Mouse (Mus musculus) CH12.LX (cell line): ENCODE measurements around the gene Ercc5. TPM values are rescaled to one million over a fixed set of nuclear protein-coding genes. Genes with fewer than 3 reads are reported as not detected.

Experiments used
- DNase-seq: peaks from one replicate; pipeline ENCODE4 v3.0.0-alpha.2; 2013; ENCODE audit errors: extremely low read depth
- H3K27ac ChIP-seq: 2 replicates; pipeline ENCODE4 v1.5.1; 2012; ENCODE audit warnings: low read depth, mild to moderate bottlenecking, control low read depth, moderate library complexity; ENCODE audit not compliant: insufficient read depth
- H3K27me3 ChIP-seq: replicated peaks from 2 replicates; pipeline ENCODE3; 2012; ENCODE audit warnings: inconsistent platforms
- H3K36me3 ChIP-seq, 2 experiments: replicated peaks in 1 of 2; 2 replicates each; pipeline versions ENCODE3 to v1.6.1; 2012; ENCODE audit warnings: inconsistent platforms in 1 of 2, low read length in 1 of 2, mild to moderate bottlenecking in 1 of 2, mixed read lengths in 1 of 2, moderate library complexity in 1 of 2; ENCODE audit not compliant: control insufficient read depth in 1 of 2, insufficient read depth in 1 of 2
- H3K4me1 ChIP-seq, 2 experiments: 2 replicates each; pipeline ENCODE4 v1.6.1; 2012; ENCODE audit warnings: inconsistent platforms in 1 of 2, moderate library complexity in 1 of 2; ENCODE audit not compliant: insufficient read depth in 2 of 2, control insufficient read depth in 1 of 2
- H3K4me2 ChIP-seq: 2 replicates; pipeline ENCODE4 v1.6.1; 2012; ENCODE audit warnings: low read depth, mild to moderate bottlenecking, control low read depth; ENCODE audit not compliant: poor library complexity, insufficient read depth, severe bottlenecking
- H3K4me3 ChIP-seq, 3 experiments: fragments of 150-350 bp in 1 of 3; sonication (generic) in 1 of 3; replicated peaks in 1 of 3; 2 replicates each; pipeline versions ENCODE3 to v1.5.1; 2011 to 2012; ENCODE audit warnings: low read depth in 2 of 3, low read length in 2 of 3, mild to moderate bottlenecking in 2 of 3, moderate library complexity in 2 of 3, control low read depth in 1 of 3, improper control_type of control experiment in 1 of 3, inconsistent platforms in 1 of 3, mixed read lengths in 1 of 3; ENCODE audit not compliant: poor library complexity in 1 of 3
- H3K79me2 ChIP-seq: replicated peaks from 2 replicates; pipeline ENCODE4 v1.6.1; 2012; ENCODE audit warnings: mild to moderate bottlenecking, moderate library complexity; ENCODE audit not compliant: control insufficient read depth, poor library complexity, insufficient read depth, severe bottlenecking; ENCODE audit errors: extremely low read depth
- H3K9ac ChIP-seq: 2 replicates; pipeline ENCODE4 v1.6.1; 2012; ENCODE audit warnings: low read depth, mild to moderate bottlenecking, control low read depth, moderate library complexity; ENCODE audit not compliant: insufficient read depth
- H3K9me3 ChIP-seq: replicated peaks from 2 replicates; pipeline ENCODE3; 2012; ENCODE audit warnings: low read length, inconsistent platforms, mixed read lengths
- CHD1 ChIP-seq: IDR thresholded peaks from 2 replicates; pipeline ENCODE4 v1.6.1; 2012; ENCODE audit warnings: low read depth, low read length, improper control_type of control experiment, inconsistent platforms
- CHD2 ChIP-seq: IDR thresholded peaks from 2 replicates; pipeline ENCODE4 v1.6.1; 2011; ENCODE audit warnings: low read length, improper control_type of control experiment
- CTCF ChIP-seq, 2 experiments: IDR thresholded peaks in 1 of 2; conservative IDR thresholded peaks in 1 of 2; 2 replicates each; pipeline ENCODE4 v1.5.1; 2011 to 2012; ENCODE audit warnings: low read depth in 2 of 2, low read length in 2 of 2, improper control_type of control experiment in 1 of 2, inconsistent platforms in 1 of 2, mild to moderate bottlenecking in 1 of 2, moderate library complexity in 1 of 2
- EP300 ChIP-seq: IDR thresholded peaks from 2 replicates; pipeline ENCODE4 v1.6.1; 2011; ENCODE audit warnings: low read length, improper control_type of control experiment
- ETS1 ChIP-seq: conservative IDR thresholded peaks from 2 replicates; pipeline ENCODE4 v1.6.1; 2012; ENCODE audit warnings: low read depth, mild to moderate bottlenecking, inconsistent platforms, low read length, improper control_type of control experiment, moderate library complexity
- GABPA ChIP-seq: IDR thresholded peaks from 2 replicates; pipeline ENCODE4 v1.6.1; 2012; ENCODE audit warnings: low read depth, low read length, improper control_type of control experiment, inconsistent platforms; ENCODE audit not compliant: insufficient replicate concordance
- HCFC1 ChIP-seq: IDR thresholded peaks from 2 replicates; pipeline ENCODE4 v1.6.1; 2012; ENCODE audit warnings: low read depth, mild to moderate bottlenecking, inconsistent platforms, low read length, improper control_type of control experiment
- JUN ChIP-seq: IDR thresholded peaks from 2 replicates; pipeline ENCODE4 v1.6.1; 2011; ENCODE audit warnings: low read depth, mild to moderate bottlenecking, low read length, improper control_type of control experiment, moderate library complexity; ENCODE audit not compliant: insufficient read depth
- JUND ChIP-seq: conservative IDR thresholded peaks from 2 replicates; pipeline ENCODE4 v1.6.1; 2011; ENCODE audit warnings: low read depth, low read length, improper control_type of control experiment
- KAT2A ChIP-seq: IDR thresholded peaks from 2 replicates; pipeline ENCODE4 v1.6.1; 2012; ENCODE audit warnings: low read length, improper control_type of control experiment, inconsistent platforms; ENCODE audit not compliant: insufficient replicate concordance
- MAZ ChIP-seq: IDR thresholded peaks from 2 replicates; pipeline ENCODE4 v1.6.1; 2012; ENCODE audit warnings: low read depth, mild to moderate bottlenecking, inconsistent platforms, low read length, improper control_type of control experiment, moderate library complexity
- MXI1 ChIP-seq: IDR thresholded peaks from 2 replicates; pipeline ENCODE4 v1.6.1; 2011; ENCODE audit warnings: mild to moderate bottlenecking, low read depth, low read length, improper control_type of control experiment
- MYC ChIP-seq: IDR thresholded peaks from 2 replicates; pipeline ENCODE4 v1.6.1; 2011; ENCODE audit warnings: low read depth, mild to moderate bottlenecking, improper control_type of control experiment, low read length
- PAX5 ChIP-seq: IDR thresholded peaks from 2 replicates; pipeline ENCODE4 v1.6.1; 2012; ENCODE audit warnings: low read length, inconsistent platforms, mixed read lengths
- POLR2A ChIP-seq: IDR thresholded peaks from 2 replicates; pipeline ENCODE4 v1.6.1; 2011; ENCODE audit warnings: low read depth, mild to moderate bottlenecking, improper control_type of control experiment, low read length
- RAD21 ChIP-seq: IDR thresholded peaks from 2 replicates; pipeline ENCODE4 v1.6.1; 2011; ENCODE audit warnings: low read depth, mild to moderate bottlenecking, low read length, improper control_type of control experiment, moderate library complexity
- SMC3 ChIP-seq: IDR thresholded peaks from 2 replicates; pipeline ENCODE4 v1.6.1; 2011; ENCODE audit warnings: low read depth, low read length, improper control_type of control experiment
- USF2 ChIP-seq: conservative IDR thresholded peaks from 2 replicates; pipeline ENCODE4 v1.6.1; 2011; ENCODE audit warnings: low read depth, low read length, improper control_type of control experiment
- ZNF384 ChIP-seq: IDR thresholded peaks from 2 replicates; pipeline ENCODE4 v1.6.1; 2012; ENCODE audit warnings: low read depth, low read length, improper control_type of control experiment, inconsistent platforms
- dilution Hi-C: fragments of 300-500 bp; cut with MboI; formaldehyde crosslinking; loops from 2 replicates; pipeline ENCODE4 v1.14.3; 2020; ENCODE audit warnings: low sequenced_read_pairs; ENCODE audit not compliant: extremely low pct_unique_long_range_greater_than_20kb, extremely low pct_ligation_motif_present
- in situ Hi-C: fragments of 300-500 bp; cut with MboI; formaldehyde crosslinking; loops from 3 replicates; pipeline ENCODE4 v1.14.3; 2019; ENCODE audit warnings: low sequenced_read_pairs, low pct_ligation_motif_present, low pct_unique_long_range_greater_than_20kb, mixed read lengths
- polyA plus RNA-seq: library from polyadenylated mRNA; unstranded; fragments of >175 nt; gene quantifications from 2 replicates; pipeline ENCODE4 v1.2.1, GENCODE M21; 2012; ENCODE audit warnings: low read depth; ENCODE audit not compliant: insufficient read length
- total RNA-seq, 2 experiments: library from RNA; depleted of rRNA; stranded (reverse); fragments of 300-350 nt in 1 of 2; fragments of >200 nt in 1 of 2; gene quantifications; 2 replicates each; pipeline ENCODE4 v1.2.3; 2012 to 2014

The Ercc5 gene
- total and polyA plus RNA-seq, 3 experiments: 7.1 to 11.7 (median 8.2) TPM

DNA sequence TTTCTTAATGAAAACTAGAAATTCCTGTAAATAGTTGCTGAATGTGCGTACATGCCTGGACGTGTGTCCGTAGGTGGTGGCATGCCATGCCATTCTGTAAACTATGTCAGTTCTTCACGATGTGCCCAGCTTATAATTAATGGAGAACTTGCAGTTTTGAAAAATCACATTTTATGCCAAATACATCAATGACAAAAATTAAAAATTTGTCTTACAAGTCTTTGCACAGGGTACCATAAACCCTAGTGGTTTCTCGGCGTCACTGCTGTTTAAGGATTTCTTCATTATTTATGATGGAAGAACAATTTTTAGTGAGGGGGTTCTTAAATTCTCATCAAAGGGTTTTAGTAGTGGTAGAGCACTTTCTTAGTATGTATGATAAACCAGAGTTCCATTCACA, 1.2 kb downstream of the Ercc5 start:
- in situ Hi-C loops: no loop called here
- dilution Hi-C loops: no loop called here
- Histone ChIP-seq H3K4me2 (no peak overlapping the region; the same call in 1 of the 2 replicates), H3K4me3 (peak overlapping the region; percentile 75 to 85 (median 81)), H3K4me1 (peaks cover 0 to 11% of the 10 kb centered on the region in 2 experiments; a peak in 2 of 4 replicates), H3K9ac (peak overlapping the region; percentile 93), H3K27ac (no peak overlapping the region), H3K36me3 (peaks cover 0 to 2% of the 10 kb centered on the region in 2 experiments), H3K9me3 (no peaks in the 10 kb centered on the region), H3K79me2 (peaks cover 2% of the 10 kb centered on the region; the same call in 1 of the 2 replicates), H3K27me3 (no peaks in the 10 kb centered on the region)
- DNase-seq: peak; percentile 19
- TF ChIP-seq EP300 (no peak), JUND (no peak), JUN (no peak), MXI1 (peak; percentile 15; the same call in 1 of the 2 replicates), KAT2A (no peak), ZNF384 (no peak), USF2 (no peak), PAX5 (no peak), CHD1 (peak; percentile 3; the same call in 1 of the 2 replicates), MYC (no peak), GABPA (no peak), POLR2A (no peak), CHD2 (no peak), CTCF (conservative IDR thresholded peaks at IDR 0.05 in 1 of 2, IDR thresholded peaks at IDR 0.05 in 1 of 2; ENCODE audit: low read depth in 2 of 2, low read length in 2 of 2) (peak in 1 of 2 experiments; percentile 34; a peak in 3 of 4 replicates), HCFC1 (no peak)

DNA sequence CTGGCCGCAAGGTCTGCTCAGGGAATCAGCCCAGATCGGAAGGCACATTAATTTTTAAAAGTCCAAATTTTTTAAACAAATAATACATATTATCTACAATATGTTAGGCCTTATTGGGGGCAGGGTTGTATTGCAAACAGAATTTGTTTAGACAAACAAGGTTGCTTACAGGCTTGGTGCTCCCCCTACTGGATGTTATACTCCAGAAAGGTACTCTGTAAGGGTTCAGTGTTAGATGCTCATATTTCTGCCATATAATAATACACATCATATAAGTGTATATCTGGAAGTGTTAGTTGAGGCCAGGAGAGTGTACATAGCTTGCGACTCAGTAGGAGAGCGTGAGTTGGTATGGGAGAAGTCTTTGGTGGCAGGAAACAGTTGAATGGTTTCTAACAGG, 7.7 kb downstream of the Ercc5 start:
- H3K36me3 ChIP-seq: peaks cover 15 to 31% of the 10 kb centered on the region in 2 experiments
- H3K27ac ChIP-seq: no peak overlapping the region
- no peaks in the 10 kb centered on the region for H3K9me3 ChIP-seq
- no peaks in the 10 kb centered on the region for H3K4me1 ChIP-seq
- dilution Hi-C loops: no loop called here
- DNase-seq: no peak
- no peak overlapping the region for H3K4me2 ChIP-seq
- TF ChIP-seq SMC3 (peak; percentile 37), MAZ (no peak), ETS1 (no peak), RAD21 (peak; percentile 57), CTCF (conservative IDR thresholded peaks at IDR 0.05 in 1 of 2, IDR thresholded peaks at IDR 0.05 in 1 of 2; ENCODE audit: low read depth in 2 of 2, low read length in 2 of 2) (peak; percentile 28 to 65; a peak in 3 of 4 replicates)
- TF ChIP-seq, all 38 proteins: peak for 3
- no peak overlapping the region for H3K4me3 ChIP-seq
- in situ Hi-C loops: no loop called here
- H3K27me3 ChIP-seq: no peaks in the 10 kb centered on the region
- no peaks in the 10 kb centered on the region; the same call in 1 of the 2 replicates for H3K79me2 ChIP-seq
- no peak overlapping the region for H3K9ac ChIP-seq
